Mouse (Mus musculus) intestine, embryonic 16.5 days (tissue): ENCODE measurements around the gene Itga1. TPM values are rescaled to one million over a fixed set of nuclear protein-coding genes. Genes with fewer than 3 reads are reported as not detected.

Source experiments
- ATAC-seq: fragments of 200-750 bp; cut with Nextera tagmentation; 2 replicates; pipeline ENCODE4 v1.8.0; 2017; ENCODE audit warnings: moderate TSS enrichment, moderate library complexity
- H3K27ac ChIP-seq: fragments of 300-500 bp; sonication (generic); 2 replicates; pipeline ENCODE4 v1.5.1; 2014; ENCODE audit warnings: mild to moderate bottlenecking, low read length
- H3K27me3 ChIP-seq: fragments of 300-500 bp; sonication (generic); replicated peaks from 2 replicates; pipeline ENCODE4 v1.6.1; 2014; ENCODE audit warnings: low read length, control low read depth, mixed read lengths; ENCODE audit not compliant: control insufficient read depth, insufficient read depth
- H3K36me3 ChIP-seq: fragments of 300-500 bp; sonication (generic); 2 replicates; pipeline ENCODE4 v1.6.1; 2014; ENCODE audit warnings: low read length, control low read depth; ENCODE audit not compliant: control insufficient read depth, insufficient read depth
- H3K4me1 ChIP-seq: fragments of 300-500 bp; sonication (generic); 2 replicates; pipeline ENCODE4 v1.6.1; 2014; ENCODE audit warnings: low read length, control low read depth, mixed read lengths; ENCODE audit not compliant: control insufficient read depth, insufficient read depth
- H3K4me2 ChIP-seq: fragments of 300-500 bp; sonication (generic); 2 replicates; pipeline ENCODE4 v1.6.1; 2014; ENCODE audit warnings: low read depth, low read length, control low read depth
- H3K4me3 ChIP-seq: fragments of 300-500 bp; sonication (generic); 2 replicates; pipeline ENCODE4 v1.5.1; 2014; ENCODE audit warnings: mild to moderate bottlenecking, low read length
- H3K9ac ChIP-seq: fragments of 300-500 bp; sonication (generic); 2 replicates; pipeline ENCODE4 v1.6.1; 2014; ENCODE audit warnings: low read depth, low read length
- H3K9me3 ChIP-seq: fragments of 300-500 bp; sonication (generic); 2 replicates; pipeline ENCODE4 v1.6.1; 2016; ENCODE audit warnings: low read length, control low read depth; ENCODE audit not compliant: control insufficient read depth
- WGBS: fragments of 180-500 bp; shearing (Covaris S2); extraction: QIAGEN DNeasy Blood & Tissue Kit; methylation state at CpG from one replicate; pipeline ENCODE4 v1.1.7; 2014; 5-methylcytosine and 5-hydroxymethylcytosine counted together
- polyA plus RNA-seq: library from polyadenylated mRNA; unstranded; fragments of >200 nt; fragmentation: Nextera tagmentation; extraction: Ambion mirVana; gene quantifications from 2 replicates; pipeline ENCODE4 v1.2.1, GENCODE M21; 2015

Itga1 gene
- polyA plus RNA-seq, 1 experiment from 2014 or later: 15.4 TPM

GRCm38 (mm10) chr13:115077346-115078134, 24.2 kb downstream of the Itga1 start:
- H3K4me1 ChIP-seq: no peaks in the 10 kb centered on the region
- 80% methylated on average over 9 of the region's 9 CpGs for WGBS
- H3K27me3 ChIP-seq: no peaks in the 10 kb centered on the region
- no peak for ATAC-seq
- H3K4me3 ChIP-seq: no peak overlapping the region
- H3K27ac ChIP-seq: no peak overlapping the region
- H3K36me3 ChIP-seq: no peaks in the 10 kb centered on the region
- H3K9ac ChIP-seq: no peak overlapping the region
- H3K9me3 ChIP-seq: no peaks in the 10 kb centered on the region
- no peak overlapping the region for H3K4me2 ChIP-seq

GRCm38 (mm10) chr13:115072386-115072785, 29.4 kb downstream of the Itga1 start:
- Histone ChIP-seq H3K4me2 (no peak overlapping the region), H3K4me1 (no peaks in the 10 kb centered on the region), H3K9ac (no peak overlapping the region), H3K27me3 (no peaks in the 10 kb centered on the region), H3K4me3 (no peak overlapping the region), H3K36me3 (no peaks in the 10 kb centered on the region), H3K27ac (no peak overlapping the region), H3K9me3 (no peaks in the 10 kb centered on the region)
- peak; percentile 65 for ATAC-seq
- 64% methylated on average over 6 of the region's 6 CpGs for WGBS

- H3K27ac ChIP-seq: no peak overlapping the region
- 78% methylated on average over 3 of the region's 3 CpGs for WGBS
Observed at GRCm38 (mm10) chr13:115071431-115071830, 30.3 kb downstream of the Itga1 start.

GRCm38 (mm10) chr13:115067968-115068330, 33.8 kb downstream of the Itga1 start:
- Histone ChIP-seq H3K4me1 (no peaks in the 10 kb centered on the region), H3K9me3 (no peaks in the 10 kb centered on the region), H3K27ac (no peak overlapping the region), H3K36me3 (no peaks in the 10 kb centered on the region), H3K4me3 (no peak overlapping the region), H3K9ac (no peak overlapping the region), H3K27me3 (no peaks in the 10 kb centered on the region), H3K4me2 (no peak overlapping the region)
- 87% methylated on average over 1 of the region's 1 CpGs for WGBS
- no peak for ATAC-seq

More at GRCm38 (mm10) chr13:115071431-115071830, 30.3 kb downstream of the Itga1 start:
- Histone ChIP-seq H3K9me3 (no peaks in the 10 kb centered on the region), H3K36me3 (no peaks in the 10 kb centered on the region), H3K9ac (no peak overlapping the region), H3K4me1 (no peaks in the 10 kb centered on the region), H3K27me3 (no peaks in the 10 kb centered on the region), H3K4me2 (no peak overlapping the region), H3K4me3 (no peak overlapping the region)
- no peak for ATAC-seq

DNA sequence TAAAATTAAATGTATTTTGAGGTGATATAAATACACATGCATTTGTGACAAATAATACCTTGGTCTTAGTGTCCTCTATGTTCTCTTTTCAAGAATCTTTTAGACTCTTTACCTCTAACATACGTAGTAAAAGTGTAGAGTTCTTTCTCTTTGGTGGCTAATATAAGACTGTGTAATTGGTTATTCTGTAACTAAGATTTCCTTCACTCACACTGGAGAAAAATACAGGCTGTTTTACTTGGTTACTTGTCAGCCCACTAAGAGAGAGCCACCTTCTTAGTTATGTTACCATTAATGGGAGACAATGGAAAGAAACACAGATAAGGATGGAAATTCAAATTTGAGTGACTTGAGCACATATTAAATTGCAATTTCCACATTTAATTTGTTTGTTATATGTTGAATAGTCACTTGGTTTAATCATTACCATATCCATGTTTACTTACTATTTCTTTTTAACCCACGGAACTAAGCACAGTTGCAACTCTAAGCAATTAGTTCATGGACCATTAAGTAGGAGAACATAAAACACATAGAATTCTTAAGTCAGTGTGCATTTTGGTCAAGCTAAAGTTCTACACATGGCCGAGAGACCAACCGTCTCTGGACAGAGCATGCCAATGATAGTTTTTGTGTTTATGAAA, 34.3 kb downstream of the Itga1 start:
- ATAC-seq: no peak
- no peak overlapping the region for H3K27ac ChIP-seq
- WGBS: 80% methylated on average over 4 of the region's 4 CpGs

GRCm38 (mm10) chr13:115057555-115057954, 44.2 kb downstream of the Itga1 start:
- no peak for ATAC-seq
- no peak overlapping the region for H3K4me3 ChIP-seq
- H3K9me3 ChIP-seq: no peaks in the 10 kb centered on the region
- H3K9ac ChIP-seq: no peak overlapping the region
- no peaks in the 10 kb centered on the region for H3K27me3 ChIP-seq
- H3K4me1 ChIP-seq: peaks cover 11% of the 10 kb centered on the region; the same call in 1 of the 2 replicates
- H3K4me2 ChIP-seq: no peak overlapping the region
- no peak overlapping the region for H3K27ac ChIP-seq
- no peaks in the 10 kb centered on the region for H3K36me3 ChIP-seq
- 85% methylated on average over 5 of the region's 5 CpGs for WGBS

More for the DNA sequence above, 34.3 kb downstream of the Itga1 start:
- H3K4me1 ChIP-seq: no peaks in the 10 kb centered on the region
- H3K9me3 ChIP-seq: no peaks in the 10 kb centered on the region
- H3K9ac ChIP-seq: no peak overlapping the region
- no peaks in the 10 kb centered on the region for H3K27me3 ChIP-seq
- no peaks in the 10 kb centered on the region for H3K36me3 ChIP-seq
- no peak overlapping the region for H3K4me2 ChIP-seq
- no peak overlapping the region for H3K4me3 ChIP-seq

DNA sequence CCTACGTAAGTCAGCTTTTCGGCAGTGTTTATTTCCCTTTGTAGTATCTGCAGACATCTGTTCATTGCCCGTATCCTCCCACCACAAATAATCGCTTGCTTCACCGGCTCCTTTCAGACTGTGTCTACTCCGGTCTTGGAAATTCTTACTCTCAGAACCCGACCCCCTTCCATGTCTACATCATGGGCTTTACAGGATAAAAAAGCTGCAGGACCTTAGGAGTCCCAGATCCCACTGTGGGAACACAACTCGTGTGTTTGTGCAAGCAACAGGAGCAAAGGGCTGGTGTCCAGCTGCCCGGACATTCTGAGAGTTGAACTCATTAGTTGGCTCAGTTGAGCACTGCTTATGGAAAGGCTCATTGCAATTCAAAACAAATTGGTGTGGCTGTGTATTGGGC, 47.0 kb downstream of the Itga1 start:
- 41% methylated on average over 9 of the region's 9 CpGs for whole genome bisulfite sequencing
- Histone ChIP-seq H3K27me3 (no peaks in the 10 kb centered on the region), H3K4me3 (no peak overlapping the region), H3K9me3 (no peaks in the 10 kb centered on the region), H3K36me3 (no peaks in the 10 kb centered on the region), H3K9ac (no peak overlapping the region), H3K27ac (no peak overlapping the region), H3K4me2 (peak overlapping the region; percentile 33), H3K4me1 (peaks cover 16% of the 10 kb centered on the region)
- 0 out of 2 replicates have a peak, but pooled peaks have one; percentile 33 for ATAC-seq

- Histone ChIP-seq H3K4me1 (peaks cover 16% of the 10 kb centered on the region), H3K4me3 (no peak overlapping the region), H3K4me2 (no peak overlapping the region), H3K27ac (no peak overlapping the region), H3K9me3 (no peaks in the 10 kb centered on the region), H3K27me3 (no peaks in the 10 kb centered on the region), H3K36me3 (no peaks in the 10 kb centered on the region), H3K9ac (no peak overlapping the region)
- 75% methylated on average over 7 of the region's 7 CpGs for WGBS
- no peak for ATAC-seq
Observed at GRCm38 (mm10) chr13:115052568-115052967, 49.2 kb downstream of the Itga1 start.

DNA sequence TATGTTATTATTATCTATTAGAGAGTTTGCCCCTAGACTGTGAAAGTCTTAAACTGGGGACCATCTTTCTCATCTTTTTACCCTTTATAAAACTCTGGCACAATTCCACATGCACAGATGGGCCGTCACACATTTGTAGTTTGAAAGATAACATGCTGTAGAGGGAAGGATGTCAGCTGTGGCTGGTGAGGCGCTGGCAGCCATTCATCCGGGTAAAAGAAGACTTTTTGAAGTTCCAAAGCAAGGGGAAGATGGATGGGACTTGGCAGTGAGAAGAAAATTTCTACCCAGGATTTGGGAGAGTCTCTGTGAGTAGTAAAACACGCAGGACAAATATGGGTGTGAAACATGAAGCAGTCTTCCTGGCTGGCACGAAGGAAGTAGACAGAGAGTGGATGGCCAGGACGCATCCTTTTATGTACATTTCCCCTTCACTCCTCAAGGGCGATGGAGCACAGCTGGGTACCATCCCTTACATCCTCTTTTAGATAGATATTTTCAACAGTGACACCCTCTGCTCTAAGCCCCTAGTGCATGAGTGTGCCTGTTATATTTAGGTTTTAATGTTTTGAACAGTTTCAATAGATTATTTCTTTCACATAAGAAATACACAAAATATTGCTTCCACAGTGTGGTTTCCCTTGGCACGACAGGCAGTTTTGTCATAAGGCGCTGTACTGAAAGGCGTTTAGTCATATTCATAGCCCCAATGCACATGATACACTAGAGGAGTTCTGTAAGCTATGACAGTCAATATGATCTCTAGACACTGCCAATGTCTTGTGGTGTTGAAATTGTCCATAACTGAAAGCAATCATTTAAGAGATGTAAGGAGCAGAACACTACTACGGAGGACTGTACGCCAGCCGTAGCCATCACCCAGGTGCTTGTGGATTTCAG, 50.9 kb downstream of the Itga1 start:
- Histone ChIP-seq H3K27me3 (no peaks in the 10 kb centered on the region), H3K4me1 (peaks cover 16% of the 10 kb centered on the region), H3K4me2 (no peak overlapping the region), H3K27ac (peak overlapping the region; percentile 33), H3K36me3 (no peaks in the 10 kb centered on the region), H3K9ac (no peak overlapping the region), H3K9me3 (no peaks in the 10 kb centered on the region), H3K4me3 (no peak overlapping the region)
- ATAC-seq: peak; percentile 70
- WGBS: 65% methylated on average over 13 of the region's 13 CpGs
